Mouse (Mus musculus) embryonic fibroblast, embryonic 13.5 days (primary cell): ENCODE measurements around the gene Luzp4. TPM values are rescaled to one million over a fixed set of nuclear protein-coding genes. Genes with fewer than 3 reads are reported as not detected.
"Not testable (repeated sequence)": the region's sequence is repeated elsewhere in the genome, so short reads cannot be mapped to it uniquely, and the experiment has no call there.

Source experiments
- H3K27ac ChIP-seq: 2 replicates; pipeline ENCODE4 v1.5.1; 2012; ENCODE audit warnings: low read length, control low read depth, inconsistent platforms; ENCODE audit not compliant: insufficient read depth
- H3K4me1 ChIP-seq: 2 replicates; pipeline ENCODE4 v1.6.1; 2011; ENCODE audit warnings: low read length; ENCODE audit not compliant: control insufficient read depth, insufficient read depth
- H3K4me3 ChIP-seq: 2 replicates; pipeline ENCODE4 v1.5.1; 2011; ENCODE audit warnings: mild to moderate bottlenecking, control low read depth, low read length; ENCODE audit not compliant: insufficient read depth
- polyA plus RNA-seq: library from polyadenylated mRNA; stranded (reverse); fragments of >200 nt; gene quantifications from 2 replicates; pipeline ENCODE4 v1.2.4, GENCODE M21; 2011; ENCODE audit warnings: low read depth; ENCODE audit not compliant: missing spikeins, insufficient read length

Luzp4 gene
- polyA plus RNA-seq = not detected in 2 replicates

GRCm38 (mm10) chrX:148857340-148857739 is at the start of gene Luzp4:
Luzp4 (plus strand) TSS chrX:148857640.
- not testable (repeated sequence) for H3K4me3 ChIP-seq, H3K27ac ChIP-seq, H3K4me1 ChIP-seq

GRCm38 (mm10) chrX:148841801-148842200 is 15.6 kb upstream of the Luzp4 start:
- H3K4me1 ChIP-seq = not testable (repeated sequence)

More at GRCm38 (mm10) chrX:148841801-148842200, 15.6 kb upstream of the Luzp4 start:
- not testable (repeated sequence) for H3K4me3 ChIP-seq, H3K27ac ChIP-seq

Other genes starting within 250 kb of the Luzp4 start
- not detected in 2 replicates for gene Gm8334, start 242.5 kb upstream of the Luzp4 start, polyA plus RNA-seq
- gene Gm15127, start 194.0 kb upstream of the Luzp4 start, polyA plus RNA-seq = not detected in 2 replicates
- gene Ott, start 216.6 kb downstream of the Luzp4 start, polyA plus RNA-seq = not detected in 2 replicates